10 mouse cellular contexts compared by ENCODE assay signal in genomic region chr4:83050151-83050796, GRCm38 (mm10). TPM values are rescaled to one million over a fixed set of nuclear protein-coding genes. Genes with fewer than 3 reads are reported as not detected.
DNase-seq lines count a peak whose midpoint lies in the region; ATAC-seq and TF ChIP-seq lines count a peak whose summit lies in the region.
"Had no signal": no experiment of that assay in that cellular context is flagged by ENCODE, and none has a peak within 500 bp of the region (broad histone marks: within the 10 kb centered on the region; RNA-seq: fewer than 3 reads in every experiment).

No protein-coding gene starts in this region.

- peaks cover 47% of the 10 kb centered on the region for H3K4me1 ChIP-seq in forebrain, embryonic 12.5 days
- H3K4me1 ChIP-seq in forebrain, embryonic 14.5 days (ENCODE audit: control insufficient read depth, insufficient read depth, low read length) = peaks cover 5% of the 10 kb centered on the region
- peaks cover 39% of the 10 kb centered on the region for H3K4me1 ChIP-seq in lung, embryonic 15.5 days
- 0 out of 2 replicates have a peak, but pooled peaks cover 7% of the 10 kb centered on the region for H3K4me1 ChIP-seq in intestine, embryonic 15.5 days (replicated peaks)
- H3K4me1 ChIP-seq in stomach, embryonic 14.5 days (ENCODE audit: control insufficient read depth, insufficient read depth, low read length) = peaks cover 12% of the 10 kb centered on the region; the same call in 1 of the 2 replicates

- no peak for DNase-seq in forebrain, embryonic 14.5 days (ENCODE audit: low spot score)
- no peak for DNase-seq in lung, postnatal 36 days
- DNase-seq in spleen, postnatal 10 days (ENCODE audit: low spot score in 2 of 2) = no peak
- no peak for DNase-seq in layer of hippocampus, adult 2 months (ENCODE audit: low spot score in 2 of 2)
- DNase-seq: B cell, adult 2 months had no signal

- no peaks in the 10 kb centered on the region for H3K36me3 ChIP-seq in forebrain, embryonic 12.5 days (replicated peaks)
- H3K36me3 ChIP-seq in forebrain, embryonic 14.5 days (ENCODE audit: control insufficient read depth, insufficient read depth, low read length) = no peaks in the 10 kb centered on the region
- H3K36me3 ChIP-seq in lung, embryonic 15.5 days = no peaks in the 10 kb centered on the region
- H3K36me3 ChIP-seq in intestine, embryonic 15.5 days = no peaks in the 10 kb centered on the region
- 0 out of 2 replicates have a peak, but pooled peaks cover 3% of the 10 kb centered on the region for H3K36me3 ChIP-seq in stomach, embryonic 14.5 days (ENCODE audit: control insufficient read depth, insufficient read depth, low read length)

- no peak overlapping the region for H3K27ac ChIP-seq in forebrain, embryonic 12.5 days
- no peak overlapping the region for H3K27ac ChIP-seq in forebrain, embryonic 14.5 days (ENCODE audit: low read depth, low read length)
- peak overlapping the region; percentile 87 for H3K27ac ChIP-seq in lung, embryonic 15.5 days
- no peak overlapping the region for H3K27ac ChIP-seq in intestine, embryonic 15.5 days
- peak overlapping the region; percentile 92 for H3K27ac ChIP-seq in stomach, embryonic 14.5 days (ENCODE audit: low read length)
- H3K27ac ChIP-seq in layer of hippocampus, adult 2 months = no peak overlapping the region

- no peak overlapping the region for H3K4me3 ChIP-seq in forebrain, embryonic 12.5 days (replicated peaks)
- H3K4me3 ChIP-seq in forebrain, embryonic 14.5 days (ENCODE audit: low read depth, low read length) = no peak overlapping the region
- peak overlapping the region; percentile 52 for H3K4me3 ChIP-seq in lung, embryonic 15.5 days
- peak overlapping the region; percentile 38 for H3K4me3 ChIP-seq in intestine, embryonic 15.5 days (replicated peaks)
- H3K4me3 ChIP-seq in stomach, embryonic 14.5 days (ENCODE audit: low read depth, low read length) = peak overlapping the region; percentile 52
- no peak overlapping the region for H3K4me3 ChIP-seq in layer of hippocampus, adult 2 months

- no peaks in the 10 kb centered on the region for H3K9me3 ChIP-seq in forebrain, embryonic 12.5 days
- H3K9me3 ChIP-seq in forebrain, embryonic 14.5 days (replicated peaks; ENCODE audit: control insufficient read depth, low read length) = no peaks in the 10 kb centered on the region
- no peaks in the 10 kb centered on the region for H3K9me3 ChIP-seq in lung, embryonic 15.5 days
- no peaks in the 10 kb centered on the region for H3K9me3 ChIP-seq in intestine, embryonic 15.5 days
- no peaks in the 10 kb centered on the region for H3K9me3 ChIP-seq in stomach, embryonic 14.5 days (ENCODE audit: control insufficient read depth, low read depth, low read length)

- no peak overlapping the region for H3K9ac ChIP-seq in forebrain, embryonic 12.5 days
- H3K9ac ChIP-seq in forebrain, embryonic 14.5 days (ENCODE audit: low read length) = no peak overlapping the region
- peak overlapping the region; percentile 56 for H3K9ac ChIP-seq in lung, embryonic 15.5 days
- 0 out of 2 replicates have a peak overlapping the region, but pooled peaks have one; percentile 18 for H3K9ac ChIP-seq in intestine, embryonic 15.5 days
- H3K9ac ChIP-seq in stomach, embryonic 14.5 days (replicated peaks; ENCODE audit: low read depth, low read length) = peak overlapping the region; percentile 8; the same call in 1 of the 2 replicates

- H3K27me3 ChIP-seq in forebrain, embryonic 12.5 days = 0 out of 2 replicates have a peak, but pooled peaks cover 15% of the 10 kb centered on the region
- H3K27me3 ChIP-seq in forebrain, embryonic 14.5 days (replicated peaks; ENCODE audit: control insufficient read depth, insufficient read depth, low read length) = no peaks in the 10 kb centered on the region
- no peaks in the 10 kb centered on the region for H3K27me3 ChIP-seq in lung, embryonic 15.5 days
- H3K27me3 ChIP-seq in intestine, embryonic 15.5 days (replicated peaks) = no peaks in the 10 kb centered on the region
- no peaks in the 10 kb centered on the region for H3K27me3 ChIP-seq in stomach, embryonic 14.5 days (ENCODE audit: control insufficient read depth, insufficient read depth, low read length)

- peak overlapping the region; percentile 57 for H3K4me2 ChIP-seq in forebrain, embryonic 12.5 days
- no peak overlapping the region for H3K4me2 ChIP-seq in forebrain, embryonic 14.5 days (ENCODE audit: low read length)
- H3K4me2 ChIP-seq in lung, embryonic 15.5 days = peak overlapping the region; percentile 57
- H3K4me2 ChIP-seq in intestine, embryonic 15.5 days (replicated peaks) = peak overlapping the region; percentile 55
- peak overlapping the region; percentile 41 for H3K4me2 ChIP-seq in stomach, embryonic 14.5 days (replicated peaks; ENCODE audit: low read depth, low read length)

- 81% methylated on average over 5 of the region's 5 CpGs for WGBS in forebrain, embryonic 12.5 days
- WGBS in forebrain, embryonic 14.5 days = 80% methylated on average over 5 of the region's 5 CpGs
- WGBS in lung, embryonic 15.5 days = 25% methylated on average over 5 of the region's 5 CpGs
- 39% methylated on average over 5 of the region's 5 CpGs for WGBS in intestine, embryonic 15.5 days
- 27% methylated on average over 5 of the region's 5 CpGs for WGBS in stomach, embryonic 14.5 days

- no peak for ATAC-seq in forebrain, embryonic 12.5 days (ENCODE audit: low FRiP score)
- ATAC-seq in forebrain, embryonic 14.5 days = no peak
- no peak for ATAC-seq in lung, embryonic 15.5 days (ENCODE audit: borderline replicate concordance, extremely low read depth, low FRiP score, low TSS enrichment)
- ATAC-seq in intestine, embryonic 15.5 days = no peak
- no peak; the same call in 1 of the 2 replicates for ATAC-seq in stomach, embryonic 14.5 days (ENCODE audit: insufficient number of reproducible peaks, insufficient read depth, low FRiP score, low read depth)

- TF ChIP-seq CTCF in layer of hippocampus, adult 2 months (conservative IDR thresholded peaks at IDR 0.05) = no peak

RNA-seq across cellular contexts. Expression of gene Frem1, which starts 1.9 kb away (rescaled TPM):
- 4.1 and 5.0 TPM in 2 replicates for polyA plus RNA-seq in forebrain, embryonic 12.5 days (2016; fragmentation: Nextera tagmentation; extraction: Ambion mirVana)
- polyA plus RNA-seq in forebrain, embryonic 14.5 days (2014; fragmentation: Nextera tagmentation; extraction: Ambion mirVana) = 1.9 and 2.2 TPM in 2 replicates
- polyA plus RNA-seq in lung, embryonic 15.5 days (2015; fragmentation: Nextera tagmentation; extraction: Ambion mirVana) = 30.5 and 35.1 TPM in 2 replicates
- 6.4 and 6.6 TPM in 2 replicates for polyA plus RNA-seq in intestine, embryonic 15.5 days (2015; fragmentation: Nextera tagmentation; extraction: Ambion mirVana)
- polyA plus RNA-seq in stomach, embryonic 14.5 days (2014; fragmentation: Nextera tagmentation; extraction: Ambion mirVana) = 25.1 and 27.9 TPM in 2 replicates
- 1 to 10 TPM; 2.2 to 2.6 TPM for total RNA-seq in layer of hippocampus, adult 2 months (2021)
- total RNA-seq: neutrophil, adult 5-6 weeks had no signal

Comparison
In these comparisons a context has a peak if more than half of its experiments do, and no peak if none do; other contexts are left out.
1. H3K27ac ChIP-seq: peak in lung, embryonic 15.5 days (single experiment) and stomach, embryonic 14.5 days (single experiment); none in forebrain, embryonic 12.5 days (single experiment), forebrain, embryonic 14.5 days (single experiment), intestine, embryonic 15.5 days (single experiment) and layer of hippocampus, adult 2 months (single experiment).
2. H3K4me3 ChIP-seq: peak in lung, embryonic 15.5 days (single experiment), intestine, embryonic 15.5 days (single experiment) and stomach, embryonic 14.5 days (single experiment); none in forebrain, embryonic 12.5 days (single experiment), forebrain, embryonic 14.5 days (single experiment) and layer of hippocampus, adult 2 months (single experiment).
3. H3K9ac ChIP-seq: peak in lung, embryonic 15.5 days (single experiment), intestine, embryonic 15.5 days (single experiment) and stomach, embryonic 14.5 days (single experiment); none in forebrain, embryonic 12.5 days (single experiment) and forebrain, embryonic 14.5 days (single experiment).